Mouse (Mus musculus): Measurements from ENCODE around the gene Ptprf.

The Ptprf gene

DNA sequence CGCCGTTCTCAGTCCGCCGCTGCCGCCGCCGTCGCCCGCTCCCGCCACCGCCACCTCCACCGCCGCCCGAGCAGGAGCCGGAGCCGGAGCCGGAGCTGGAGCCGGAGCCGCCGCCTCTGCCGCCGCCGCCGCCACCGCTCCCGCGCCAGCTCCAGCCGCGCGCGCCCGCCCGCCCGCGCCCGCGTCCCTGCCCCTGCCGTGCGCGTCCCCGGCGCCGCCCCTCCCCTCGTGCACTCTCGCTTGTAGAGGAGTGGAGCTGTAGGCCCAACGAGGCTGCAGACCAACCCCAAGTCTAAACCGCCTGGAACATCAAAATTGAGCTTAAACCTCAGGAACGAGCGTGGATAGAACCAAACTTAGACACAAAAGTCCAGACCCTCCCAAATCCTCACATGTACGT, at the start of gene Ptprf:
Gene Ptprf, minus strand, starts transcription at position 175 of the 400 bp plus-strand sequence.
- no peak for DNase-seq (ENCODE audit: low spot score)

GRCm38 (mm10) chr4:118336658-118337057, 45.5 kb upstream of the Ptprf start:
- no peak for DNase-seq (ENCODE audit: low spot score)

DNA sequence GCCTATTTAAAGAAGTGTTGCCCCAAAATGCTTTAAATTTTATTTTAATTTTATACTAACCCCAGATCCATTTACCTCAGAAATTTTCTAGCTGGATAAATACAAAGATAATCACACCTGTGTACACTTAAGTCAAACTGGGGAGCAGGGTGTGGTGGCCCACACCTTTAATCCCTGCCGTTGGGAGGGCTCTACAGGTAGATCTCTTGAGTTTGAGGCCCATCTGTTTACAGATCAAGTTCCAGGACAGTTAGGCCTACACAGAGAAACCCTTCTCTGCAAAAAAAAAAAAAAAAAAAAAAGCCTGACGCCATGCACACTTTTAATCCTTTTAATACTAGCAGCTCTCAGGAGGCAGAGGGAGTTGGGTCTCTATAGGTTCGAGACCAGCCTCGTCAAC, 44.8 kb upstream of the Ptprf start:
- DNase-seq (ENCODE audit: low spot score) = no peak

- DNase-seq (ENCODE audit: low spot score) = no peak
Observed at GRCm38 (mm10) chr4:118331777-118332176, 40.6 kb upstream of the Ptprf start.

DNA sequence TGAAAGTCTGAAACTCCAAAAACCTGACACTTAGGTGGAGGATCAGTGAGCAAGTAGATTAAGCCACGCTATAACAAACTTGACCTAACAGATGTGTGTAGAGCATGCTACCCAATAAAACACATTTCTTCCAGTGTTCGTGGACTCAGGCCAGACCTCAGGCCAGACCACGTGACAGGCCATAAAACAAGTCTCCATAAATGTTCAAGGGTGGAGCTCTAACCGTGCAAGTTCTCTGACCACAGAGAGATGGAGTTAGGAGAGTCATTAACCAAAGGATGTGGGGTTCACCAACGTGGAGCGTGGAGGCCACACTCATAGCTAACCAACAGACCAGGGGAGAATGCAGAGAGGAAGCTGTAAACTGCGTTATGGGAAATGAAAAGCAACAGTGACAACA, 35.3 kb upstream of the Ptprf start:
- peak; percentile 9 for DNase-seq (ENCODE audit: low spot score)

- DNase-seq (ENCODE audit: low spot score) = no peak
Observed at GRCm38 (mm10) chr4:118320636-118321035, 29.4 kb upstream of the Ptprf start.

- no peak for DNase-seq (ENCODE audit: low spot score)
Observed at GRCm38 (mm10) chr4:118319706-118320344, 28.6 kb upstream of the Ptprf start.

- no peak for DNase-seq (ENCODE audit: low spot score)
Observed at GRCm38 (mm10) chr4:118316662-118317061, 25.5 kb upstream of the Ptprf start.

DNA sequence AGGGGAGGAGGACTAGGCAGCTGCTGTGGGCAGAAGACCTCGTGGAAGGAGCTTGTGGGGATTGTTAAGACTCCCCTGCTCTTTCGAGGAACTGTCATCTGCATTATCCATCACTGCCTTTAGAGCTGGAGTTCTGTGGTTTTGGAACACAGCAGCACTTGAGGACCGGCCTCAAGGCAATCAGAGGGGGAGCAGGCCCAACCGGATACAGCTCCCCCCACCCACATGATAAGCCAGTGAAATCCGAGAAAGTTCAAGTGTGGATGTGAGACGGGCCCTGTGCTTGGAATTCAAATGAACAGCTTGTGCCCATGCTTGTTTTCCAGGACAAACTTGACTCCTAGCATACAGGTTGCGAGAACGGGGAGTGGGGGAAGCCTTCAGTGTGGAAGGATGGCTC, 24.1 kb upstream of the Ptprf start:
- no peak for DNase-seq (ENCODE audit: low spot score)

- DNase-seq (ENCODE audit: low spot score) = no peak
Observed at GRCm38 (mm10) chr4:118310461-118310860, 19.3 kb upstream of the Ptprf start.

GRCm38 (mm10) chr4:118307533-118308263, 16.5 kb upstream of the Ptprf start:
- no peak for DNase-seq (ENCODE audit: low spot score)

- no peak for DNase-seq (ENCODE audit: low spot score)
Observed at GRCm38 (mm10) chr4:118306113-118306696, 15.0 kb upstream of the Ptprf start.

GRCm38 (mm10) chr4:118304984-118305383, 13.8 kb upstream of the Ptprf start:
- DNase-seq (ENCODE audit: low spot score) = no peak

DNA sequence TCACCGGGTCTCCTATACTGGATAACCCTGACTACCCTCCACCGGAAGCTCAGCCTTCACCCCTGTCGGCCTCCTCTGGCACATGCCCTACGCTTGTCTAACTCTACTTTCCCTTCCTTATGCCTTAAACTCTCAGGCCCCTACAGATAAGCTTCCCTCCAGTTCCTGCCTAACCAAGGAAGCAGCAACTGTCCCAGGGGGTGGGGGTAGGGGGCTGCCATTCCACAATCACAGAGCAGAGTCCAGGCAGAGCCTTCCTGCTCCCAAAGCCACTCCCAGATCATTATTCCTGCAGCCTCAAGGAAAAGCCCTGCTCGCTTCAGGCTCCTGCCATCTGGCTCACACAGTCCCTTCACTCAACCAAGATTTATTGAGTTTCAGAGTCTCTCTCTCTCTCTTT, 6.6 kb upstream of the Ptprf start:
- no peak for DNase-seq (ENCODE audit: low spot score)

DNA sequence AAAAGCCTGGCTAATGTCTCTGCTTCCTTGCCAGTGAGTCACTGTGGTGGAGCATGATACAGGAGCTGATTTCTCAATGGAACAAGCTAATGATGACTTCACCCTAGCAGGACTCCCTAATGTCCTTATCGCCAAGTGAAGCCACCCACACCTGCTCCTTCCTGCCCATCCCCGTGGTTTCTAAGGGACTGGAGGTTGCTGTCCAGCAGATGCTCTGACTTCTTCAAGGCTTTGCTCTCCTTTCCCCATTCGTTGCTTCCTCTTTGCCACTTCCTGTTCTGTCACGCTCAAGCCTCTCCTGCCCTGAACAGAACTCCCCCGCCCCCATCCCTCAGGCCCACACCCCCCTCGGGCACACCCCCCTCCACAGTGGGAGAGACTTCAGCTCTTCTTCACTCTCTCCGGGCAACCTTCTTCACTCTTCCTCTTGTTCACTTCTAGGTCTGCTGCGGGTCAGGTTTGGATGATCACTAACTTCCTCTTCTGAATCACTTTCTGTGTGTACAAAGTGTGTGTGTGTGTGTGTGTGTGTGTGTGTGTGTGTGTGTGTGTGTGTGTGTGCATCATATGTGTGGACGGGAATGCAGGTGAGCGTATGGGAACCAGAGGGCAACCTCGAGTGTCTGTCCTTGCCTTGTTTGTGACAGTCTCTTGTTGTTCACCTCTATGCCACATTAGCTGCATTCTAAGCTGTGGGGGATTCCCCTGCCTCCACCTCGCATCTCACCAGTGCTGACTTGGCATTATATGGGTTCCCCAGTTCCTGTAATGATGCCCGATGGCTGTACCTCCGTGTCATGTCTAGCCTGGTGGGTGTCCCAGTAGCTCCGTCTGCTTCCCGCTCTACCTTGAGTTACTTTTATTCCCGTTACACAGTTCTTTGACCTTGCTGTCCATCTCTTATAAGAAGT, 4.7 kb upstream of the Ptprf start:
- DNase-seq (ENCODE audit: low spot score) = no peak

DNA sequence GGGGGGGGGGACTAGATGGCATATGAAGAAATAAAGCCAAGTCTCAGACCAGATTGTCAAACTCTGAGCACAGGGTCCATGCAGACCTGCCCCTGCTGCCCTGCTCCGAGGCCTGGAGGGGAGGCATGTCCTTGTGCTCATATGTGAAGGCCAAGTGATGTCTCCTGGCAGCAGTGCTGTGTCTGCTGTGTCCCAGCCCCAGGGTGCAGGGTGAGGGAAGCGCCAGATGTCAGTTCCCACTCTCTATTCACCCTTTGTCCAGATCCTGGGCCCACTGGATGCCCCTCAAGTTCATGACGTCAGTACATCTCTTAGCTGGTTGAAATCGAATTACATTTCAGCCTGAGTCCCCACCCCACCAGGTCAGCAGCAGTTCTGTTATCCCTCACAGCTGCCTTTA, 3.6 kb upstream of the Ptprf start:
- DNase-seq (ENCODE audit: low spot score) = no peak

GRCm38 (mm10) chr4:118292741-118293306, 1.6 kb upstream of the Ptprf start:
- peak; percentile 71 for DNase-seq (ENCODE audit: low spot score)

DNA sequence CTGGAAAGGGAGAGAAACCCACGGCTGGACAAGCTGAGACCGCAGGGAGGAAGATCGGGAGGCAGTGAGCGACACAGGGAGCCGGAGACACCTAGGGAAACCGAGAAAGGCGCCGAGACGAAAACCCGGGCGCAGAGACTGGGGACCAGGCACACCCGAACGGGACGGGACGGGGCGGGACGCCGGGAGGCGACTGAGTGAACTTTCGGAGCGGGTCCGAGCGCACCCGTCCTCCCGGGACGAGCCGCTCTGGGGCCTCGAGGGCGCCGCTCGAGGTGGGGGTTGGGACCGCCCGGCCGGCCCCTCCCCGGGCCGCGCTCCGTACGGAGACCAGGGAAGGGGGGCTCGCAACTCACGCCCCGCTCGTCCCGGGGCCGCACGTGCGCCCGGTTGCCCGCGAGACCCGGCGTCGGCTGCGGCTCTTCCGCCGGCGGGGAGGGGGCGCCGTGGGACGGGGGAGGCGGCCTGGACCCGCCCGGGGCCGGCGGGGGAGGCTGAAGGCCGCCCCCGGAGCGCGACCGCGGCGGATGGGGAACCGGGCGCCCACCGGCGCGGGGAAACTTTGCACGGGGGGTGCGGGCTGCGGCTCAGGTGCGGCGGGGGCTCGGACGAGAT, 682 bp downstream of the Ptprf start:
- no peak for DNase-seq (ENCODE audit: low spot score)

- DNase-seq (ENCODE audit: low spot score) = no peak
Observed at GRCm38 (mm10) chr4:118289960-118290415, 1.2 kb downstream of the Ptprf start.

GRCm38 (mm10) chr4:118289266-118289665, 1.9 kb downstream of the Ptprf start:
- DNase-seq (ENCODE audit: low spot score) = no peak

- no peak for DNase-seq (ENCODE audit: low spot score)
Observed at GRCm38 (mm10) chr4:118288531-118288930, 2.7 kb downstream of the Ptprf start.

Measured in ovary, postnatal 10 days (tissue).